Mouse (Mus musculus): ENCODE results near the gene Sec22b. TPM values are rescaled to one million over a fixed set of nuclear protein-coding genes. Genes with fewer than 3 reads are reported as not detected.

Gene Sec22b
- polyA plus RNA-seq, 1 experiment from 2014 or later, result 109 TPM

- H3K27me3 ChIP-seq (replicated peaks; ENCODE audit: control insufficient read depth, insufficient read depth, low read length), result no peaks in the 10 kb centered on the region
- H3K27ac ChIP-seq (ENCODE audit: low read depth, low read length), result no peak overlapping the region
- H3K4me2 ChIP-seq, result no peak overlapping the region
- peaks cover 6% of the 10 kb centered on the region for H3K4me1 ChIP-seq (replicated peaks; ENCODE audit: control insufficient read depth, insufficient read depth, low read length)
- no peaks in the 10 kb centered on the region for H3K36me3 ChIP-seq (ENCODE audit: control insufficient read depth, insufficient read depth, low read length)
- WGBS, result 97% methylated on average over 2 of the region's 2 CpGs
- ATAC-seq (replicated peaks; ENCODE audit: low FRiP score), result no peak
- H3K4me3 ChIP-seq (ENCODE audit: low read depth, low read length), result no peak overlapping the region
- H3K9me3 ChIP-seq (ENCODE audit: control insufficient read depth, low read length), result peaks cover 2% of the 10 kb centered on the region; the same call in 1 of the 2 replicates
- H3K9ac ChIP-seq (ENCODE audit: low read depth, low read length), result no peak overlapping the region
- no peak for DNase-seq (ENCODE audit: low spot score)
These were observed 52.2 kb downstream of the Sec22b start for GRCm38 (mm10) chr3:97953196-97953595.

DNA sequence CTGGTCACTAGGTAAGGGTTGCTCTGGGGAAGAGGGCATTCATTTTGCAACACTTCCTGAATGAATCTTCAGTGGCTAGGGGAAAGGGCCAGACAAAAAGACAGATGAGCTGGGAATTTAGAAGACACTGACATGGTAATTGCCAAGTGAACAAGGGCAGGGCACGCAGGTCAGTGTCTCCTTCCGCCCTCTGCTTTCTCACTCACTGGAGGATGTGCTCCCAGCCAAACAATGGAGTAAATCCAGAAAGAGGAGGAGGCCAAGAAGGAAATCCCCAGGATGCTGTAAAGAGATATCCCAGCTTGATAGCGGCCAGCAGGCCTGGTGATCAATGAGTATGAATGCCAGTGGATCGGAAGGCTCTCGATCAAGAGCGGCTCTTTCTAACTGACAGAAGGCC is 55.3 kb downstream of the Sec22b start:
- 55% methylated on average over 6 of the region's 6 CpGs for WGBS
- Histone ChIP-seq H3K27me3 (replicated peaks; ENCODE audit: control insufficient read depth, insufficient read depth, low read length) (no peaks in the 10 kb centered on the region), H3K9ac (ENCODE audit: low read depth, low read length) (no peak overlapping the region), H3K4me2 (no peak overlapping the region), H3K4me1 (replicated peaks; ENCODE audit: control insufficient read depth, insufficient read depth, low read length) (0 out of 2 replicates have a peak, but pooled peaks cover 3% of the 10 kb centered on the region), H3K9me3 (ENCODE audit: control insufficient read depth, low read length) (peaks cover 2% of the 10 kb centered on the region; the same call in 1 of the 2 replicates), H3K36me3 (ENCODE audit: control insufficient read depth, insufficient read depth, low read length) (no peaks in the 10 kb centered on the region), H3K27ac (ENCODE audit: low read depth, low read length) (no peak overlapping the region), H3K4me3 (ENCODE audit: low read depth, low read length) (no peak overlapping the region)
- DNase-seq (ENCODE audit: low spot score), result no peak
- ATAC-seq (replicated peaks; ENCODE audit: low FRiP score), result no peak

DNA sequence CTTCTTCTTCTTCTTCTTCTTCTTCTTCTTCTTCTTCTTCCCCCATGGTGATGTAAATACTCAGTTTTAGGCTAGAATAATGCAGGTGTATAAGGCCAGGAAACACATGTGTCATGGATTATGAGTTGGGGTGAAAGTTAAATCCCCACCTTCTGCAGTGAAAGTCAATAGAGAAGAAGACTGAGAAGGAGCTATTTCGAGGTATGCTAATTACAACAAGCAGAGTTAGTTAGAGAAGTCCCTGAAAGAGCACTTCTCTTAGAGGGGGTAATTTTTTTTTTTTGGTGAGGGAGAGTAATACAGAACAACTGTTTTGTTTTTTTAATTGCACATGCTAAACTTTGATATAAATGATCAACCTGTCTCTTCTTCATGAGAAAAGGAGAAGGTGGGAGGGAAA is 55.9 kb downstream of the Sec22b start:
- Histone ChIP-seq H3K4me1 (replicated peaks; ENCODE audit: control insufficient read depth, insufficient read depth, low read length) (0 out of 2 replicates have a peak, but pooled peaks cover 3% of the 10 kb centered on the region), H3K36me3 (ENCODE audit: control insufficient read depth, insufficient read depth, low read length) (no peaks in the 10 kb centered on the region), H3K4me3 (ENCODE audit: low read depth, low read length) (no peak overlapping the region), H3K4me2 (no peak overlapping the region), H3K27ac (ENCODE audit: low read depth, low read length) (no peak overlapping the region), H3K27me3 (replicated peaks; ENCODE audit: control insufficient read depth, insufficient read depth, low read length) (no peaks in the 10 kb centered on the region), H3K9ac (ENCODE audit: low read depth, low read length) (no peak overlapping the region), H3K9me3 (ENCODE audit: control insufficient read depth, low read length) (peaks cover 2% of the 10 kb centered on the region; the same call in 1 of the 2 replicates)
- ATAC-seq (replicated peaks; ENCODE audit: low FRiP score) (no peak), DNase-seq (ENCODE audit: low spot score) (no peak)
- 59% methylated on average over 1 of the region's 1 CpGs for WGBS

- Histone ChIP-seq H3K27ac (ENCODE audit: low read depth, low read length) (no peak overlapping the region), H3K9ac (ENCODE audit: low read depth, low read length) (no peak overlapping the region), H3K9me3 (ENCODE audit: control insufficient read depth, low read length) (no peaks in the 10 kb centered on the region), H3K4me3 (ENCODE audit: low read depth, low read length) (no peak overlapping the region), H3K4me2 (no peak overlapping the region), H3K27me3 (replicated peaks; ENCODE audit: control insufficient read depth, insufficient read depth, low read length) (no peaks in the 10 kb centered on the region), H3K36me3 (ENCODE audit: control insufficient read depth, insufficient read depth, low read length) (no peaks in the 10 kb centered on the region), H3K4me1 (replicated peaks; ENCODE audit: control insufficient read depth, insufficient read depth, low read length) (peaks cover 7% of the 10 kb centered on the region; the same call in 1 of the 2 replicates)
- ATAC-seq (replicated peaks; ENCODE audit: low FRiP score) (no peak), DNase-seq (ENCODE audit: low spot score) (no peak)
- WGBS, result 72% methylated on average over 14 of the region's 14 CpGs
These were observed 60.0 kb downstream of the Sec22b start for GRCm38 (mm10) chr3:97960783-97961594.

DNA sequence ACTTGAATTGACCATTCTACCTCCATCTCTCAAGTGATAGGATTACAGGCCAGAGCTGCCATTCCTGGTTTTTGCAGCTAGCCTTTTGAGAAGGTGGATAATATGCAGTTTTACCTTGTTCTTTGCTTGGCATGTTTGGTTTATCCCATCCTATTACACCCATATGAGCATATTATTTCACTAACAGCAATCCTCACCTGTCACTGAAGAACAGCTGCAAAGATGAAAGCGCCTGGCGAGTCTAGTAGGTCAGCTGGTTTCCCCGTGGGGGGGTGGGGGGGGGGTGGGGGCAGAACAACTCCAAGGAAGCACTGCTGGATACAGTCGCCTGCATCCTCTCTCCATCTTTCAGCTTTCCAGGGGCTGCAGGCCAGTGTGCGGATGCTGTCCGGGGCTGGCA is 61.0 kb downstream of the Sec22b start:
- 68% methylated on average over 6 of the region's 6 CpGs for WGBS
- no peak overlapping the region for H3K27ac ChIP-seq (ENCODE audit: low read depth, low read length)

DNA sequence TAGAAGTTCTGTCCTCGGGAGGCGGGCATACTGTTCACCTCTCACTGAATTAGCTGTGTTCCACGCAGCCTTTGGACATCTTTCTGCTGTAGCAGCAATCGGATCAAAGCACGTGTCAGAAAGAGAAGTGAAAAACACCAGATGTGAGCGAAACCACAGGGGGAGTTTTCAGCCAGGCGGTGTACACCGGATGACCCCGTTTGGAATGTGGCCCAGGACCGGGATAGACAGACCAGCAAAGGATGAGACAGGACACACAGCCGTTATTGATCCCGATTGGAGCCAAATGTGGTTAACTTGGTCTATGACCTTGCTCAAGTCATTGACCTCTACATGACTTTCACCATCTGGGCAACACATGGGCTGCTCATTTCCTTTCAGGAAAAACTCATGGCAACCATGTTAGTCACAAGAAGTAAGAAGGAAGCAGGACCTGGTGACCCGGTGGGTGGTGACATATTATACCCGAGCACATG is 63.9 kb downstream of the Sec22b start:
- no peaks in the 10 kb centered on the region for H3K36me3 ChIP-seq (ENCODE audit: control insufficient read depth, insufficient read depth, low read length)
- DNase-seq (ENCODE audit: low spot score) (no peak), ATAC-seq (replicated peaks; ENCODE audit: low FRiP score) (0 out of 2 replicates have a peak, but pooled peaks have one; percentile 20)
- H3K4me2 ChIP-seq, result no peak overlapping the region
- 63% methylated on average over 14 of the region's 14 CpGs for WGBS
- no peaks in the 10 kb centered on the region for H3K9me3 ChIP-seq (ENCODE audit: control insufficient read depth, low read length)
- H3K9ac ChIP-seq (ENCODE audit: low read depth, low read length), result no peak overlapping the region
- H3K4me3 ChIP-seq (ENCODE audit: low read depth, low read length), result no peak overlapping the region
- H3K27me3 ChIP-seq (replicated peaks; ENCODE audit: control insufficient read depth, insufficient read depth, low read length), result no peaks in the 10 kb centered on the region
- H3K4me1 ChIP-seq (replicated peaks; ENCODE audit: control insufficient read depth, insufficient read depth, low read length), result peaks cover 16% of the 10 kb centered on the region
- no peak overlapping the region for H3K27ac ChIP-seq (ENCODE audit: low read depth, low read length)

More for the DNA sequence above, 61.0 kb downstream of the Sec22b start:
- ATAC-seq (replicated peaks; ENCODE audit: low FRiP score) (no peak), DNase-seq (ENCODE audit: low spot score) (no peak)
- no peak overlapping the region for H3K4me2 ChIP-seq
- no peaks in the 10 kb centered on the region for H3K36me3 ChIP-seq (ENCODE audit: control insufficient read depth, insufficient read depth, low read length)
- H3K27me3 ChIP-seq (replicated peaks; ENCODE audit: control insufficient read depth, insufficient read depth, low read length), result no peaks in the 10 kb centered on the region
- no peak overlapping the region for H3K9ac ChIP-seq (ENCODE audit: low read depth, low read length)
- no peak overlapping the region for H3K4me3 ChIP-seq (ENCODE audit: low read depth, low read length)
- no peaks in the 10 kb centered on the region for H3K9me3 ChIP-seq (ENCODE audit: control insufficient read depth, low read length)
- H3K4me1 ChIP-seq (replicated peaks; ENCODE audit: control insufficient read depth, insufficient read depth, low read length), result peaks cover 7% of the 10 kb centered on the region; the same call in 1 of the 2 replicates

DNA sequence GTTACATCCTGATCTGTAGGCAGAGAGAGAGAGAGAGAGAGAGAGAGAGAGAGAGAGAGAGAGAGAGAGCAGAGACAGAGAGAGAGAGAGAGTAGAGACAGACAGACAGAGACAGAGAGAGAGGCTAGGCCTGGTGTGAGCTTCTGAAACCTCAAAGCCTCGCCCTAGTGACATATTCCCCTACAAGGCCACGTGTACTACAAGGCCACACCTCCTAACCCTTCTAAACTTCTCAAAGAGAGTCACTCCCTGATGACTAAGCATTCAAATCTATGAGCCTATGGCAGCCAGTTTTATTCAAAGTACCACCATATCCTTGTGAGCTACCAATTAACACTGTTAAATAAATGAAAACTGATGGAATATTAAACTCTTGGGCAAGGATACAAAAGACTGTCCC is 66.6 kb downstream of the Sec22b start:
- Histone ChIP-seq H3K27ac (ENCODE audit: low read depth, low read length) (no peak overlapping the region), H3K4me3 (ENCODE audit: low read depth, low read length) (no peak overlapping the region), H3K4me2 (no peak overlapping the region), H3K9ac (ENCODE audit: low read depth, low read length) (no peak overlapping the region), H3K4me1 (replicated peaks; ENCODE audit: control insufficient read depth, insufficient read depth, low read length) (peaks cover 26% of the 10 kb centered on the region), H3K9me3 (ENCODE audit: control insufficient read depth, low read length) (no peaks in the 10 kb centered on the region), H3K27me3 (replicated peaks; ENCODE audit: control insufficient read depth, insufficient read depth, low read length) (no peaks in the 10 kb centered on the region), H3K36me3 (ENCODE audit: control insufficient read depth, insufficient read depth, low read length) (no peaks in the 10 kb centered on the region)
- ATAC-seq (replicated peaks; ENCODE audit: low FRiP score) (no peak), DNase-seq (ENCODE audit: low spot score) (no peak)
- 40% methylated on average over 2 of the region's 2 CpGs for WGBS

DNA sequence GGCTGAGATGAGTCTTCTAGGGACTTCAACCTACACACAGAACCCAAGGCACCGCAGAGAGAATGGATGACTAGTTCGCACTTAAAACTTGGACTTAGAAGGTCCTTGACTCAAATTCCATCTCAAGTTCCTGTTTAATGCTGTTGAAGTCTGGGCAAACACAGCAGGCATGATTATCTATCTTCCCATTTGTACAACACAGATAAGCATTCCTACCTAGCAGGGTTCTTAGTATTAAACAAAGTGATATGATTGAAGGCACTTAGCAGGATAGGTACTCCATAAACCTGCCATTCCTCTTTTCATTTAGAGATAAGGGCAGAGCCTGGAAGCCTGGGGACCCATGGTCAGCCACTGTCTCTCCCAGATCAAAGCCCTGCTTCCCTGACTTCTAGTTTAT is 67.2 kb downstream of the Sec22b start:
- H3K4me2 ChIP-seq, result no peak overlapping the region
- H3K27me3 ChIP-seq (replicated peaks; ENCODE audit: control insufficient read depth, insufficient read depth, low read length), result no peaks in the 10 kb centered on the region
- H3K4me1 ChIP-seq (replicated peaks; ENCODE audit: control insufficient read depth, insufficient read depth, low read length), result peaks cover 30% of the 10 kb centered on the region
- no peaks in the 10 kb centered on the region for H3K36me3 ChIP-seq (ENCODE audit: control insufficient read depth, insufficient read depth, low read length)
- H3K9me3 ChIP-seq (ENCODE audit: control insufficient read depth, low read length), result no peaks in the 10 kb centered on the region
- H3K27ac ChIP-seq (ENCODE audit: low read depth, low read length), result no peak overlapping the region
- ATAC-seq (replicated peaks; ENCODE audit: low FRiP score) (no peak), DNase-seq (ENCODE audit: low spot score) (no peak)
- WGBS, result 60% methylated on average over 2 of the region's 2 CpGs
- H3K4me3 ChIP-seq (ENCODE audit: low read depth, low read length), result no peak overlapping the region
- no peak overlapping the region for H3K9ac ChIP-seq (ENCODE audit: low read depth, low read length)

- Histone ChIP-seq H3K9me3 (ENCODE audit: control insufficient read depth, low read length) (no peaks in the 10 kb centered on the region), H3K27me3 (replicated peaks; ENCODE audit: control insufficient read depth, insufficient read depth, low read length) (no peaks in the 10 kb centered on the region), H3K4me1 (replicated peaks; ENCODE audit: control insufficient read depth, insufficient read depth, low read length) (peaks cover 33% of the 10 kb centered on the region), H3K4me3 (ENCODE audit: low read depth, low read length) (no peak overlapping the region), H3K4me2 (no peak overlapping the region), H3K36me3 (ENCODE audit: control insufficient read depth, insufficient read depth, low read length) (no peaks in the 10 kb centered on the region), H3K27ac (ENCODE audit: low read depth, low read length) (no peak overlapping the region), H3K9ac (ENCODE audit: low read depth, low read length) (no peak overlapping the region)
- no peak for DNase-seq (ENCODE audit: low spot score)
- WGBS, result 28% methylated on average over 1 of the region's 1 CpGs
- ATAC-seq (replicated peaks; ENCODE audit: low FRiP score), result 0 out of 2 replicates have a peak, but pooled peaks have one; percentile 33
These were observed 68.0 kb downstream of the Sec22b start for GRCm38 (mm10) chr3:97969019-97969418.
